Mouse (Mus musculus) liver, embryonic 14.5 days (tissue): ENCODE measurements at regions not wholly inside any gene's neighbourhood (a gene's known extent, or its start where the extent isn't known, plus 50 kb on each side); places are given as distances from the start of the nearest gene placed in this dataset.

Experiments used
- CTCF ChIP-seq: IDR thresholded peaks from 2 replicates; pipeline ENCODE4 v1.5.1; 2016; ENCODE audit warnings: antibody characterized with exemption, low read depth, control low read depth
- EP300 ChIP-seq: IDR thresholded peaks from 2 replicates; pipeline ENCODE4 v1.6.1; 2016; ENCODE audit warnings: antibody characterized with exemption, low read depth

DNA sequence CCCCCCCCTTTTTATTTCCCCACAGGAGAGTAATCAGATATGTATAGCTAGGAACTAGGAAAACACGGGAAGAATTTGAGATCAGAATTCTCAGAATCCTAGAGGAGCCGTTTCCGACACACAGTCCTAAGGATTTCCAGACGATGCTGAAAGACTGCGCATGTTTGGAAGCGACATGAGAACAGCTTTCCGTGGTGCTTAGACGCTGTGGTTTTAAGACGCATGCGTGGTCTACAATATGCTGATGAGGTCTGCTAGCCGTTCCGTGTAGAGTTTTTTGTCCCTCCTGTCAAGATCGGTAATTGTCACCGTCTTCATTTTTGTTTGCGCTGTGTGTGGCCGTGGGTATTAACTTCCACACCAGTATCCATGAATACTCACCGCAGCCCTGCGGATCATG lies 86.2 kb downstream of the Atp23 start:
- no peak for TF ChIP-seq CTCF
- TF ChIP-seq EP300 = no peak
